ENCODE assay signal across 16 mouse cellular contexts in the genomic region with DNA sequence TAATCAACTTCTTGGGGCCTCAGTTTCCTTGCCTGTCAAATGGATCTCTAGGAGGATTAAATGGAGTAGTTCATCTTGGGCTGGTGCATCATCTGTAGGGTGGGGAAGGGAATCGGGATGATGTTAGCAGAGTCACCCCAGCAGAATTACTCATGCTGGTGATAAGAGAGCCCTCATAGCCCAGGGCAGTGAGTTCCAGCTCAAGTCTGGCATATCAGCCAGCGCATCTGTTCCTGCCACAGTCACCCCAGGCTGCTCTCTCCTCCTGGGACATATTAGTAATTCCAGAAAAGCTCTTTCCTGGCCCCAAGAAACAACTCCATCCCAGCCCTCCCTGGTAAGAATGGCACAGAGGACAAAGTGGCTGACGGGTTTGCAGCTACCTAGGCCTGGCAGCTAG.
"Had no signal": no experiment of that assay in that cellular context is flagged by ENCODE, and none has a peak within 500 bp of the region (broad histone marks: within the 10 kb centered on the region; RNA-seq: fewer than 3 reads in every experiment).

No protein-coding gene starts in this region.

- DNase-seq: retina, postnatal 1 day; right cerebral cortex, adult 18-20 months; right cerebral cortex, postnatal 14 days; right cerebral cortex, postnatal 25 days; right cerebral cortex, postnatal 4 days; spleen, adult 18-20 months; thymus, adult 18-20 months; thymus, adult 2 months; thymus, postnatal 14 days; thymus, postnatal 25 days; thymus, postnatal 36 days; thymus, postnatal 4 days had no signal

- H3K36me3 ChIP-seq: neural tube, embryonic 13.5 days; neural tube, embryonic 15.5 days; stomach, embryonic 15.5 days had no signal

- H3K27ac ChIP-seq: neural tube, embryonic 13.5 days; neural tube, embryonic 15.5 days; stomach, embryonic 15.5 days; stomach, postnatal 0 days had no signal

- H3K4me1 ChIP-seq: neural tube, embryonic 13.5 days; neural tube, embryonic 15.5 days; stomach, embryonic 15.5 days had no signal

- H3K9me3 ChIP-seq: neural tube, embryonic 13.5 days; neural tube, embryonic 15.5 days; stomach, embryonic 15.5 days had no signal

- H3K27me3 ChIP-seq: neural tube, embryonic 13.5 days; neural tube, embryonic 15.5 days; stomach, embryonic 15.5 days had no signal

- H3K4me3 ChIP-seq: neural tube, embryonic 13.5 days; neural tube, embryonic 15.5 days; stomach, embryonic 15.5 days had no signal

- H3K9ac ChIP-seq: neural tube, embryonic 13.5 days; neural tube, embryonic 15.5 days; stomach, embryonic 15.5 days had no signal

- H3K4me2 ChIP-seq: neural tube, embryonic 13.5 days; neural tube, embryonic 15.5 days; stomach, embryonic 15.5 days had no signal
